Mouse (Mus musculus): ENCODE measurements at regions not wholly inside any gene's neighbourhood (a gene's known extent, or its start where the extent isn't known, plus 50 kb on each side); places are given as distances from the start of the nearest gene placed in this dataset.

GRCm38 (mm10) chr8:104048037-104048436, 53.4 kb upstream of the Cdh5 start:
- DNase-seq, result no peak

GRCm38 (mm10) chr8:104049181-104049580, 52.2 kb upstream of the Cdh5 start:
- no peak for DNase-seq

GRCm38 (mm10) chr8:104050694-104051539, 50.5 kb upstream of the Cdh5 start:
- DNase-seq, result peak; percentile 73 to 82

- DNase-seq, result no peak
Observed at GRCm38 (mm10) chr8:104051540-104051882, 49.9 kb upstream of the Cdh5 start.

Data from cerebellum, postnatal 25 days (tissue).